Mouse (Mus musculus) embryonic stem cell, embryonic (primary cell): ENCODE results near the gene Nid2.

Source experiments
- CTCF ChIA-PET, 4 experiments: fragments of 300-600 bp in 2 of 4; fragments of 350-600 bp in 2 of 4; sonication (Branson Sonifier 250); formaldehyde crosslinking; loops; one replicate each; lab custom pipeline; 2022; ENCODE audit warnings: inconsistent platforms in 2 of 4; lab: Charles Lee
- POLR2A ChIA-PET, 4 experiments: fragments of 300-600 bp in 2 of 4; fragments of 350-600 bp in 2 of 4; sonication (Branson Sonifier 250); formaldehyde crosslinking; loops; one replicate each; lab custom pipeline; 2022; ENCODE audit warnings: antibody characterized with exemption in 4 of 4, inconsistent platforms in 1 of 4; lab: Charles Lee

Nid2 gene

DNA sequence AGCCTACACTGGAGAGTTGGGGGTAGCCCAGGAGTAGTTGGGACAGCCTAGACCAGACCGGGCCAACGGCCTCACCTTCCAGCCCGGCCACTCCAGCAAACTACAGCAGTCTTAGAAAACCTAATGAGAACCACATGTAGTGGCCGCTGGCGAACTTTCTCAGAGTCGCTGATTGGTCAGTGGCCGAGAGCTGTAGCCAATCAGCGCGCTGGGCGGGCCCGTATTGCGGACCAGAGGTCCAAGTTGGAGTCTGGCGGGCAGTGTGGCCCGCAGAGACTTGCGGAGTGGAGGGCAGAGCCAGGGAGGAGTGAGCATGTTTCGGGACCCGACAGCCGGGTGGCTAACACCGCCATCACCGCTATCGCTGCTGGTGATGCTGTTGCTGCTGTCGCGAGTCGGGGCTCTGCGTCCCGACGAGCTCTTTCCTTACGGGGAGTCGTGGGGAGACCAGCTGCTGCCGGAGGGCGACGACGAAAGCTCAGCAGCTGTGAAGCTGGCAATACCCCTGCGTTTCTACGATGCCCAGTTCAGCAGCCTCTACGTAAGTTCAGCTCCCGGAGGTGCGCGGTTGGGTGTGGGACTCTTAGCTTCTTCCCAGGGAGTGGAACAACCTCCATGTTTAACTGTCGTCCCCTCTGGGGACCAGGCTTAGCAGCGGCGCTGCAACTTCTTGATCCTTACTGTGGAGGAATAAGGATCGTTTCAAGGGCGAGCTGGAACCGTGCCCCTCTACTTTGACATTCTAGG, at the start of gene Nid2:
Gene Nid2 (plus strand): TSS at position 241 of the 747 bp plus-strand sequence.
- ChIA-PET CTCF (interaction anchor here (0.5 to 3.9 kb wide), 13 partner anchors 11 to 333 kb away, joined by 3 to 22 read pairs (median 4); no protein-coding TSS in a partner anchor), POLR2A (interaction anchor here (0.6 to 24.3 kb wide), 113 partner anchors 8 to 1178 kb away, joined by 3 to 518 read pairs (median 5); partner anchors contain the start of genes Gng2 (in 2 of the 4), Kcnk5 (in 2 of the 4), Rtraf (in 2 of the 4) and Ecd (in 1 of the 4))

- ChIA-PET CTCF (no interaction called here), POLR2A (no interaction called here)
These were observed 49.5 kb upstream of the Nid2 start for GRCm38 (mm10) chr14:19701546-19701945.

DNA sequence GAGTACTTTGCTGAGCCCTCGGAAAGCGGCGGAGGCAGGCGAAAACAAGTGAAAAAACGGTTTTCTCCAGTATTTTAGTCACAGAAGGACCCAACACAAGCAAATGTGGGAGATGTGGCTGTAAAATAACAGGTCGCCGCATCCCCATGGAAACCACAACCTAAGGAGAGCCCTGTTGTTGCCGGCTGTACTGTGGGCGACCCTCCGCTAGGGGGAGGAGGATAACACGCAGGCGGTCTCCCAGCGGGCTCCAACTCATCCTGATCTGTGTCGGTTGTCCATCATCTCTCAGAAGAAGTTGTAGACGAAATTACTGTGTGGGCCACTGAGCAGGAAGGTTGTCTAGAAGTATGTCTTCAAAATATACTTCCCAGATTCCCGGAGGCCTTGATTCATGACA, 45.4 kb upstream of the Nid2 start:
- POLR2A ChIA-PET, result no interaction called here

GRCm38 (mm10) chr14:19706454-19706853, 44.6 kb upstream of the Nid2 start:
- ChIA-PET POLR2A (interaction anchor here in 3 of 4 experiments (0.8 to 5.5 kb wide), 24 partner anchors 42 to 376 kb away, joined by 3 to 52 read pairs (median 5); partner anchors contain the start of gene Nid2 (in 3 of the 3)), CTCF (interaction anchor here (0.6 to 2.7 kb wide), 23 partner anchors 12 to 389 kb away, joined by 3 to 31 read pairs (median 5); partner anchors contain the start of gene Nid2 (in 3 of the 4))

More for the DNA sequence above, 45.4 kb upstream of the Nid2 start:
- CTCF ChIA-PET, result no interaction called here

DNA sequence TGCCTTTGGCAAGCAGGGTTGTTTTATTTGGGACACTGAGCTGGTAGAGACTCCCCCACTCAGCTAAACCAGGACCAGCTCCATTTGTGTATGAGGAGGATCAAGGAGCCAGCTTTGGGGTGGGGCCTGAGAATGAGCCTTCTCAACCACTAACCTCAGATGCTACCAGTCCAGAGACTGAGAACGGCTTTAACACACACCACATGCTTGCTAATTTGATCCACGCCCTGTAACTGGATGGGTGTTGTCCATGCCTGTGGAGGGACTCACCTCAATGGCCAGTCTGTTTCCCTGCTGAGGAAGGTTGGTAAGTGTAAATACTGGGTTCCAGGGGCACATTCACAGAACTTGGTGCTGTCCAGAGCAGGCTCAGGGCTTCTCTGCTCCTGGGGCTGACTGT, 44.1 kb upstream of the Nid2 start:
- CTCF ChIA-PET, result interaction anchor here (0.6 to 2.7 kb wide), 26 partner anchors 11 to 389 kb away, joined by 3 to 31 read pairs (median 5); partner anchors contain the start of gene Nid2 (in 3 of the 4)
- POLR2A ChIA-PET, result interaction anchor here in 3 of 4 experiments (0.5 to 5.5 kb wide), 33 partner anchors 11 to 376 kb away, joined by 3 to 52 read pairs (median 4); partner anchors contain the start of genes Nid2 (in 3 of the 3) and Gng2 (in 1 of the 3)

DNA sequence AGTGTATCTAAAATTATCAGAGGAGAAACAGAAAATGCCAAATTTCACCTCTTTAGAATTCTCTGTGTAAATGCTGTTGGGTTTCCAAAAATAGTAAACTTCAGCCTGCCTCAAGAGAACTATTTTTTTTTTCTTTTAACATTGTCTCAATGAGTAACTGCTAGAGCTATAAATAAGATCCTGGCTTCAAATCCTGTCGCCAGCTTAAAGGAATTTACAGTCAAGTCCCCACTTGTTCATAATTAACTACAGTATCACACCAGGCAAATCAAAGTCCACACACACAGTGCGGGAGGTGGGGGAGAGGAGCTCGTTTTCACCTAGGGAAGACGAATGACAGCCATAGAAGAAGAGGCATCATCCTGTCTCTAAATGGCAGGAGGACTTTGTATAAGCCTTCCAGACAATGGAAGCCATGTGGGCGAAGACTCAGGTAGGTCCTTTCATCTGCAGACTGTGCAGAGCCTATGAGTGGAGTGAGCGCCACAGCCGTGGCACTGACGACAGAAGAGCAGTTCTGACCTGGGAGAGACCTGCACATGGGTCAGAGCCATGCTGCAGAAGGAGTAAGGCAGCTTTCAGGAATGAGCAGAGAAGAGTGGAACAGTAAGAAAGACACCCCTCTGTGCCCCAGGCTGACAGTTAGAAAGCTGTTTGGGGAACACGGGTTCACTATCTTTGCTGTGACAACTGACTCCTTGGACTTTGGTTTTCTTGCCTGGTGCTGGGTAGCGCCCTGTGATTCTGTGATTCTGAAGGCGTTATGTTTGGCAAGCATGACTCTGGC, 43.2 kb upstream of the Nid2 start:
- POLR2A ChIA-PET, result interaction anchor here (0.6 to 5.5 kb wide), 19 partner anchors 10 to 375 kb away, joined by 3 to 52 read pairs (median 5); partner anchors contain the start of genes Nid2 (in 3 of the 4) and Gng2 (in 1 of the 4)
- CTCF ChIA-PET, result interaction anchor here (0.6 to 2.7 kb wide), 15 partner anchors 44 to 388 kb away, joined by 3 to 31 read pairs (median 6); no protein-coding TSS in a partner anchor

GRCm38 (mm10) chr14:19709161-19709560, 41.9 kb upstream of the Nid2 start:
- CTCF ChIA-PET, result interaction anchor here (0.6 to 2.2 kb wide), 12 partner anchors 38 to 358 kb away, joined by 3 to 9 read pairs (median 3); partner anchors contain the start of gene Nid2 (in 1 of the 4)
- POLR2A ChIA-PET, result interaction anchor here in 3 of 4 experiments (0.8 to 5.5 kb wide), 15 partner anchors 9 to 373 kb away, joined by 3 to 52 read pairs (median 4); partner anchors contain the start of gene Nid2 (in 3 of the 3)

DNA sequence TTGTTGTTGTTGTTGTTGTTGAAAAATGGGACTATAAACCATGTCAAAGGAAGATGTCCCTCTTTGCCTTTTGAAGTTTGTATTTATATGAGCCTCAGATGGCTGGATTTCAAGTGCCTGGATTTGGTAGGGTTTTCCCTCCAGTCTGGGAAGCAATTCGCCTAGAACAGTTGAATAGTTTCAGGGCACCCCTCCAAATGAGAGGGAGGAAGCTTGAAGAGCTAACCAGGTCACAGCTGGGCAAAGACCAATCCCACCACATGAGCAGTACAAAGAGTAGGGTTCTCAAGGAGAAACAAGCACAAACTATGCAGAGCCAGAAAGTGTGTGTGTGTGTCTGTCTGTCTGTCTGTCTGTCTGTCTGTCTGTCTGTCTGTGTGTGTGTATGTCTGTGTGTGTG, 39.3 kb upstream of the Nid2 start:
- CTCF ChIA-PET, result no interaction called here
- POLR2A ChIA-PET, result interaction anchor here in 1 of 4 experiments (1.1 to 1.4 kb wide), 2 partner anchors 40 to 65 kb away, joined by 4 to 5 read pairs; partner anchors contain the start of gene Nid2

- POLR2A ChIA-PET, result interaction anchor here in 2 of 4 experiments (0.6 to 1.4 kb wide), 3 partner anchors 39 to 370 kb away, joined by 3 to 5 read pairs (median 5); partner anchors contain the start of gene Nid2 (in 1 of the 2)
- CTCF ChIA-PET, result interaction anchor here in 2 of 4 experiments (0.5 to 0.6 kb wide), 2 partner anchors 264 to 1220 kb away, joined by 3 read pairs; no protein-coding TSS in a partner anchor
These were observed 38.0 kb upstream of the Nid2 start for GRCm38 (mm10) chr14:19713067-19713466.

DNA sequence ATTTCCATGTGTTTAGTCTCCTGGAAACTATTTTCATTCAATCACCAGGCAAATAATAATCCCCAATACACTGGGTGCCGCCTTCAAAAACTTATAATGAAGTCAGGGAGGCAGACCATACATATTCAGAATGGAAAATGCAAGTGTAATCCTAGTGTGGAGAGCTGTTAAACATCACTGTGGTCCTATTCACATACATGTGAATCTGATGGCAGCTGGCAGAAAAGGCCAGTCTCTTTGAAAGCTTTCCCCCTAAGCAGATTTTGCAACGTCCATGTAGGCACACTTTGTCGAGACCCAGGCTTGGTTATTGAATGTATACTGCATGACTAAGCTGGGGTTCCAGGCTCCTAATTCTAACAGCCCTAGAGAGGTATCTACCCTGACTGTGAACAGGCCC, 32.0 kb upstream of the Nid2 start:
- ChIA-PET CTCF (interaction anchor here in 1 of 4 experiments (0.6 kb wide), 1 partner anchor 261 kb away, joined by 4 read pairs; no protein-coding TSS in a partner anchor), POLR2A (interaction anchor here in 1 of 4 experiments (0.9 to 1.6 kb wide), 3 partner anchors 27 to 575 kb away, joined by 3 to 7 read pairs (median 4); partner anchors contain the start of gene Nid2)

GRCm38 (mm10) chr14:19720044-19720611, 30.9 kb upstream of the Nid2 start:
- CTCF ChIA-PET, result no interaction called here
- POLR2A ChIA-PET, result interaction anchor here in 1 of 4 experiments (0.6 kb wide), 1 partner anchor 228 kb away, joined by 3 read pairs; no protein-coding TSS in a partner anchor

DNA sequence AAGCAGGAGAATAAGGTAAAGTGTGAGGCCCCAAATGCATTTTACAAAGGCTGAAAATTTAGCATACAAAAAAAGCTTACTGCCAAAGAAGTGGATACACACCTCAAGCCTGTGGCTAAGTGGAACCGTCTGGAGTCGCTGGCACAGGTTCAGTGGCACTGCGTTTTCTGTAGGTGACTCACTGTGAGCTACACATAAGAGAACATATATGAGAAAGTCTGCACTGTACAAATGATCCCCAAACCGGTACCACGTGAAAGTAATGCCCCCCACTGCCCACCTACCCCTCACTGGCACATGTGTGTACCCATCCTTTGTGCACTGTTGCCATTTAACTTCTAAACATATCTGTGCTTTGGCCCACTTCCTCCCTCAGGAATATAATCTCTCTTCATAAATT, 22.8 kb upstream of the Nid2 start:
- CTCF ChIA-PET, result no interaction called here
- POLR2A ChIA-PET, result interaction anchor here in 3 of 4 experiments (0.6 to 2.2 kb wide), 4 partner anchors 22 to 48 kb away, joined by 3 to 11 read pairs (median 5); partner anchors contain the start of gene Nid2 (in 2 of the 3)

- CTCF ChIA-PET, result no interaction called here
- POLR2A ChIA-PET, result interaction anchor here in 2 of 4 experiments (1.3 to 2.2 kb wide), 2 partner anchors 22 kb away, joined by 6 to 11 read pairs; partner anchors contain the start of gene Nid2 (in 2 of the 2)
These were observed 22.3 kb upstream of the Nid2 start for GRCm38 (mm10) chr14:19728737-19729136.

DNA sequence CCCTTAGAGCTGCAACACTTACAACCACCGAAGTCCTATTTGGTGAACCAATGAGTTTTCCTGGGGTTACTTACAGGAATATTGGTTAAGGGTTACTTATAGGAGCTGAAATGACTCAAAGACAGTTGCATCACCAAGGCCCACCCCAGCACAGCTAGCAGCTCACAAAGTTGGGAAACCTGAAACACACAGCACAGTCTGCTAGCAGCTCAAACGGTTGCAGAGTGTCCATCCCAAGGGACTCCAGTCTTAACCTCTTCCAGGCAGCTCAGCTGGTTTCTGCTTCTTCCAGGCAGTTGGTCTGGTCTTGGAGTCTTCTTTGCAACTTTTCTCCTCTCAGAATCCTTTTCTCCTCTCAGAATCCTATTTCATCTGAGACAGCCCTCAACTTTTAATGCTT, 19.0 kb upstream of the Nid2 start:
- ChIA-PET POLR2A (interaction anchor here in 2 of 4 experiments (0.5 to 1.1 kb wide), 4 partner anchors 15 to 24 kb away, joined by 3 to 5 read pairs (median 3); partner anchors contain the start of gene Nid2 (in 1 of the 2)), CTCF (no interaction called here)

DNA sequence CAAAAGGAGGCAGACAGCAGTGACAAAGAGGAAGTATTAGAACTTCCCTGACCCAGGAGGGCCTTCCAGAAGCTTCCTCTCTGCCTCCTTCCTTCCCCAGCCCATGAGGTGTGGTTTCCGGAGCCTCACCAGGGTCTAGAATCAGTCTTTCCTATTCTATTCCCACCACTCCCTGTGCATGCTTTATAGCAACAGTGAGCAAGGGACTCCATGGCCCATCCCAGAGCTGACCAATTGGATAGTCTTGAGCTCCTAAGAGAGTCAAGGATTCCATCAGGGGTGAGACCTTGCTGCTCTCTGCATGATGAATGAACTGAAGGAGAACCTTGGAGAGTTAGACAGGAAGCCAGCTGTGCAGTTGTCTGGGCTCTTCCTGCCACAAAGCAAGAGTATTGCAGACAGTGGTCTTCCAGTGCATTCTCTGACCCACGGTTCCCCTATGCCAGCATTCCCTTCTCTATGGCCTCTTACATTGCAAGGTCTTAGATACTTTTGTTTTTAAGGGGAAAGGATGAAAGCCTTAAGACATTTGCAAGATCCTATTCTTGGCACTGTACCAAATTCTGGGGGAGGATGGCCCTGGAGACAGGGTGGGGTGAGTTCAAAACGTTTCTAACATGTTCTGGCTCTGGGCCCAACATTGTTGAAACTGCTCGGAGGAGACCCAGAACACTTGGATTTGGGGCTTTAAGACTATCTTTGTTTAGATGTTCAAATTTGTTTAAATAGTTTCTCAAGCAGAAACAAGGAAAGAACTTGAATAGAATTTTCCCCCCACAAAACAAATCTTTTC, 17.4 kb upstream of the Nid2 start:
- CTCF ChIA-PET, result no interaction called here
- POLR2A ChIA-PET, result interaction anchor here in 3 of 4 experiments (0.6 to 1.8 kb wide), 5 partner anchors 9 to 154 kb away, joined by 3 to 8 read pairs (median 3); partner anchors contain the start of gene Nid2 (in 1 of the 3)

DNA sequence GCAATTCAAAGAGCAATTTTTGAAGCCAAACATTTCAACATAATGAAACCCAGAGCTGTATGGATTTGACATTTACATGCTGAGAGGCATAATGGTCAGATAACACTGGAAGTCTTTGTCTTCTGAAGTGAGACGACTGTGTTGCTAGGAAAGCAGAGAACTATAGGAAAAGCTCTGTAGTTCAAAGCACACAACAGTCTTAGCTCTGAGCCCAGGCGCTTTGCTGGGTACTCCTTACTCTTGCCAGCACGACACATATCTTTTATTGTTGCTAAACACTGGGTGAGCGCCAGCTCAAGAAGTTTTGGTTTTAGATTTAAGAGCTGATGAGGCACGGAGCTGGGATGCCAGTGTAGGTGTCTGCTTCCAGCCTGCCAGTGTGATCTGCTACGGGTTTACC, 15.8 kb upstream of the Nid2 start:
- CTCF ChIA-PET, result no interaction called here
- POLR2A ChIA-PET, result interaction anchor here in 1 of 4 experiments (0.9 kb wide), 1 partner anchor 16 kb away, joined by 3 read pairs; the partner anchor contains the start of gene Nid2
